Mouse (Mus musculus): ENCODE measurements around the gene Plcb3.

The Plcb3 gene

DNA sequence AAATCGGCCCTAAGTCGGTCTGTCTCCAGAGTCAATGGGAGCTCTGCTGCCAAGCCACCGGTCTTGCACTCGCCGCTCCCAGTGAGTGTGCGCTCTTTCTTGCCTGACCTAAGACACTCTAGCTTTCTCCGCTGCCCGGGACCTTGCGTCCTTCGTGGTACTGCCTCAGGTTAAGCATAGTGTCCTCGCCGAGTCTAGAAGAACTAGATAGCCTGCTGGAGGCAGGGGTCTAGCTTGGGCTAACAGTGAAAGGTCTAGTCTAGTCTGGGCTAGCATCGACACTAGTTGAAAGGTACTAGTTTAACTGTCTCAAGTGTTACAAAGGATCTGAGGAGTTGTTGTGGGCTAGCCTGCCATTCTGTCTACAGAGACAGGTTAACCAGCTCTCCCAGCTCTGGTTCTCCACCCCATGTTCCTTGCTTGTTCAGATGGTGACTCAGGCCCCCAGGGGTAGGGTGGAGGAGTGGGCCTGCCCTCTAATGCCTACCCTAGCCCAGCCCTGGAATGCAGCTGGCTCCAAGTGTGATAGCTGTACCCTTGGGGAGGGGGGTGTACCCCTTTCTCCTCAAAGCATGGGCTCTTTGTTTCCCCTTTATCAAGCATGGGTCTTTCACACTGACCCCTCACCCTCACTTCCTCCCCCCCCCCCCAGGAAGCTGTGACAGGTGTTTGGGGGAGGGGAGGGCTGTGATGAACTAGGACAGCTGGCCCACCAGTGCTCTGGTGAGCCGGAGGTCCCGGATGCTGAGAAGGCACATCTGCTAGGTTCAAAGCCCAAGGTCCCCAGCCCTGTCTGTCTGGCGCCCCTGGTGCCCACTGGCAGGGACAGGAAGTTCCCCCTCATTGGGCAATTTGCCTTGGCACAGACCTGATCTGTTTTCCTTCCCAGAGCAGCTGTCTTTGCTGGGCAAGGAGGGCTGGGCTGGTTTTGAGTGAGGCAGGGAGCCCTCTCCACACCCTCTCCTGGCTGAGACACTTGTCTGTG, at the start of gene Plcb3:
Gene Plcb3, minus strand, starts transcription at position 934 of the 985 bp plus-strand sequence.
- DNase-seq (ENCODE audit: low read depth, low spot score) = peak; percentile 62

DNA sequence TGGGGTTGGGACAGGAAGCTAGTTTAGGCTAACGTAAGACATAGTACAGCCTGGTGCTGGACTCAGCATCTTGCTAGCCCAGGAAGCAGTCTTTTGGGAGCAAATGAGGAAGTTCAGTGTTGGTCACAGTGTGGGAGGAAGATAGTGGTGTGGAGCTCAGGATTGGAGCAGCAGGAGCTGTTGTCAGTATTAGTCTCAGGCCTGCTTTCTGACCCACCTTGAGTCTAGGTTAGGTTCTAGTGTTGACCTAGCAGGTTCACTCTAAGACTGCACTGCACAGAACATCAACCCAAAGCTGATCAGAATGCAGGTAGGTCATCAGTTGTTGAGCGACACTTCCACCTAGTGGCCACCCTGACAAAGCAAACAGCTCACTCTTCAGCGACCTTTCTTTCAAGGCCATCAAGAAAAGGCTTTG, 44.0 kb upstream of the Plcb3 start:
- no peak for DNase-seq (ENCODE audit: low read depth, low spot score)

DNA sequence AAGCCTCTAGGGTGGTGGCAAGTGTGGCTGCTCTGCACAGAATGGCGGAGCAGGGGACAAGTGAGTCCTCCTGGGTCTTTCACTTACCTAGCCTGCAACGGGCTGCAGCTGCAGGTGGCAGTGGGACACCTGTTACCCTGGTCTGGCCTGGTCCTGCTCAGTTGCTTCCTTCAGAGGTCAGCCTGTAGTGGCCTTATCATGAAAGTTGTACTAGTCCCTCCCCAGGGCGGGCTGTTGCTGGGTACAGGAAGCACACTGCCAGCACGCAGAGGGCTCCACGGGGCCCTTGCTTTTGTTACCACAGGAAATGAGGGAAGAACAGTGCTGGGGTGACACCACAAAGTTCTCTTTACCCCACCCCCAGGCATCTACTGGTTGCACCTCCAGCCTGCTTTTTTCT, 42.9 kb upstream of the Plcb3 start, which contains the start of gene Fermt3:
Gene Fermt3, minus strand, starts transcription at position 279 of the 400 bp plus-strand sequence.
- no peak for DNase-seq (ENCODE audit: low read depth, low spot score)

DNA sequence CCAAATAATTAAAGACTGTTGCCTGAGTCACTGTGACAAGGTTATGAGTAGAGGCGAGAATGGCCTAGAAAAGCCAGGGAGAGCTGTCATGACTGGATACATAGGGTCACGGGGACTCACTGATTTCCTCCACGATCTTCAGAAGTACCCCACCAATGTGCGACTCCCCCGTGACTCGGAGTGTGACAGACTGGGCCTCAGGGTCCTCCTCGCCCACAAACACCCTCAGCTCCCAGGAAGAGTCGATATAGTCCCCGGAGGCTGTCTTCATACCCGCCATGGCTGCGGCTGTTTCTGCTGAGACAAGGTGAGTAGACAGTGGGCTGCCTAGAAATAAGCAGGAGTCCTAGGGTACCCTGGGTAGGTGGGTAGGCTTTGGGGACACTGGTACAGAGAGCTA, 42.3 kb upstream of the Plcb3 start:
- no peak for DNase-seq (ENCODE audit: low read depth, low spot score)

DNA sequence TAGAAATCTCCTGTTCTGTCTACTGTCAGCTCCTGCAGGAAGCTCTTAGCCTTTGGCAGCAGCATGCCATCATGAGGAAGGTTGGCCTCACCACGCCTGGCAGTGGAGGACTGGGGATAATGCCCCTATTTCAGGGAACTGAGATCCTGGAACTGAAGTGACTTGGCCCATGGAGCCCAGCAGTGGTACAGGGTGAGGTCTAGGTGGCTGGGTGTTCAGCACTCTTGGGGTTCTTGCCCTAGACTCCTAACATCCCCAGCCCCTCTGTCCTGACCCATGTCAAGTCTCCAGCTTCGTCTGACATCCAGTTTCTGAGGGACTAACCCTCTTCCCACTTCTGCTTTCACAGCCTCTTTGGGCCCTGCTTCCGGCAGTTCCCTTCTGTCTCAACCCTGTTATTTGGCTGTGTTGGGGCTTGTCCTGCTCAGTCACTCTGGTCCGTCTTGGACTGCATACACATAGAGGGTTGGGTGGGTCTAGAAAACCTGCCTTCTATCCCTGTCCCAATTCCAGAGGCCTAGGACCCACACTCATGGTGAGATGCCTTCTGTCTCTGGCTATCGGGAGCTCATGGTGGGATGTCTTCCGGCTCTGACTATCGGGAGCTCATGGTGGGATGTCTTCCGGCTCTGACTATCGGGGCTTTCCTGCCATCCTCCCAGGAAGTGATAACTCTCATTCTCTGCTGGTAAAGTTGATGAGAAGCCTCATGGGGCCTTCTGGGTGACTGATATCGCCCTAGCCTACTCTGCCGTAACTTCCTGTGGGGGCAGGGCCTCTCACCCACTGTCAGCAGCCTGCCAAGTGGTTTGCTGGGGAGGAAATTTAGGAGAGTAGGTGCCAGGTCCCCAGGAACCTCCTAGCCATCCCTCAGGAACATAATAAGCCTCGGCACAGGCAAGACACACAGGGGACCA, 41.5 kb upstream of the Plcb3 start:
- no peak for DNase-seq (ENCODE audit: low read depth, low spot score)

DNA sequence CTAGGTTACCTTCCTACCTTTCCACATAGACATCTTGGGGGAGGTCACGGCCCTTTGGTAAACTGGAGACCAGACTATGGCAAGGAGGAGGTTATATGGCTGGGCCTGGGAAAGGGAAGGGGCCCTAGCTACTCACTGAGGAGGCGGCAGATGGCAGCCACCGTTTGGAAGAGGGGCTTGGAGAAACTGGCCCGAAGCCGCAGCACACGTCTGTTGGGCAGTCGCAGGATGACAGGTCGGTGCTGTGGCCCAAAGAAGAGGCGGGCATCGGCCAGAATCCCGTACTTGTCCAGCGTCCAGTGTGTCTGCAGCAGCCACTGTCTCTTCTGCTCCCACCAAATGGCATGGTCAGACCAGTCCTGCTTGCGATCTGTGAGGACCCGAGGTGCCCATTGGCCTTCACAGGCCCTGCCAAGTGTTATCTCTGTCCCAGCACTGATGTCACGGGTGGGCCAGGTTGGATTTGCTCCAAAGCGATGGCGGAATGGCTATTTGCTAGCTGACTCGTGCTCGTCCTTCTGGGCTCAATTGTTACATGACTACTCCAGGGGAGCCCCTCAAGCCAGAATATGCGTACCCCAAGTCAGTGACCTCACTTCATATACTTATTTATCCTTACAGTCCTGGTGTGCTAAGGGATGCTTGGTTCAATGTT, 38.3 kb upstream of the Plcb3 start:
- DNase-seq (ENCODE audit: low read depth, low spot score) = no peak

DNA sequence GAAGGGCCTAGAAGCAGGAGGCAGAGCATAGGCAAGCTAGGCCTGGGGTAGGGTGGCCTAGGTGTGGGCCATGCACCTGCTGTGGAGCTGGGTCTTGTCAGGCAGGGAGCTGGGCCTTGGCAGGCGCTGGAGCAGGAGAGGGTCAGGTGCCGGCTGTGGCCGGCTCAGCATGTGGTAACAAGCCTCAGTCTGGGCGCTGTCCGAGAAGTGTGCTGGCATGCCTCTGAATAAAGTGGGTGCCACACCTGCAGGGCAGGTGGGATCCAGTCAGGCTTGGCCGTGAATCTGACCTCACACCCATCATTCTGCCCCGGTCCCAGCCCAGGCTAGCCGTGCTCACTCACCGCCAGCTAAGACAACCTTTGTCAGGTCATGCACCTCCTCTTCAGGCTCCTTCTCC, 37.7 kb upstream of the Plcb3 start:
- DNase-seq (ENCODE audit: low read depth, low spot score) = no peak

DNA sequence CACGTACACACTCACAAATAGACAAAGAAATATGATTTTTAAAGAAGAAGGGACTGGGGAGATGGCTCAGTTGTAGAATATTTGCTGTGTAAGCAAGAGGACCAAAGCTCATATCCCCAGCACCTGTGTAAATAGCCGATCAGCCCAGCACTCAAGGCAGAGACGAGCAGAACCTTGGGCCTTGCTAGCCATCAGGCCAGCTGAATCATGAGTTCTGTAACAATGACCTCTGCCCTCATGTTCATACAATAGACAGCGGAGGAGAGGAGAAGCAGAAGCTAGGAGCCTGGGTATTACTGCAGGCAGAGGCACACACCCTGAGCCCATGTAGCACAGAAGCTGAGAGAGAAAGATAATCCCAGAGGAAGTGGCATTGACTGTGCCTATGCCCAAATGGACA, 36.2 kb upstream of the Plcb3 start:
- DNase-seq (ENCODE audit: low read depth, low spot score) = no peak

DNA sequence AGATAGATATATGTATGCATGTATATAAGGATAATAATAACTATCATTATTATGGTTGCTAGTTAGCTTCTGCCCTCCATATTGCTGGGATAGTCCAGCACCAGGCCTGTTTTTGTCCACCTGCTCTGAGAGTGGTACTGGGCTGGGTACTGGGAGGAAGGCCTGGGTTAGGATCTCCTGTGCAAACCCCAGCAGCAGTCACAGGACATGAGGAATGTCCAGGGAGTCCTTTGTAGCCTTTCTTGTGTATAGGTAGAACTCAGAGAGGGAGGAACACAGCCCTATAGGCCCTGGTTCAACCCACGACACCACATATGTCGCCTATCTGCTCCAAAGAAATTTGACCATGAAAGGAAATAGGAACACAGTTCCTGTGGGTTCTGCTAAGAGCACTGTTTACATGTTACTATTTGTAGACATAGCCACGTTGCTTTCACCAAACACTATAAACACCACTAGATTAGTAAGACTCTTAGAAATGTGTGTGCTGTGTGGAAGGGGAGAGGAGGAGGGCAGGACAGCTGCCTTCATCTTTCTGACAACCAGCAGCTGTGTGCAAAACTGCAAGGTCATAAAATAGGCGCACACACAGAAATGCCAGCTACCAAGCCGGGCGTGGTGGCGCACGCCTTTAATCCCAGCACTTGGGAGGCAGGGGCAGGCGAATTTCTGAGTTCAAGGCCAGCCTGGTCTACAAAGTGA, 30.8 kb upstream of the Plcb3 start:
- no peak for DNase-seq (ENCODE audit: low read depth, low spot score)

DNA sequence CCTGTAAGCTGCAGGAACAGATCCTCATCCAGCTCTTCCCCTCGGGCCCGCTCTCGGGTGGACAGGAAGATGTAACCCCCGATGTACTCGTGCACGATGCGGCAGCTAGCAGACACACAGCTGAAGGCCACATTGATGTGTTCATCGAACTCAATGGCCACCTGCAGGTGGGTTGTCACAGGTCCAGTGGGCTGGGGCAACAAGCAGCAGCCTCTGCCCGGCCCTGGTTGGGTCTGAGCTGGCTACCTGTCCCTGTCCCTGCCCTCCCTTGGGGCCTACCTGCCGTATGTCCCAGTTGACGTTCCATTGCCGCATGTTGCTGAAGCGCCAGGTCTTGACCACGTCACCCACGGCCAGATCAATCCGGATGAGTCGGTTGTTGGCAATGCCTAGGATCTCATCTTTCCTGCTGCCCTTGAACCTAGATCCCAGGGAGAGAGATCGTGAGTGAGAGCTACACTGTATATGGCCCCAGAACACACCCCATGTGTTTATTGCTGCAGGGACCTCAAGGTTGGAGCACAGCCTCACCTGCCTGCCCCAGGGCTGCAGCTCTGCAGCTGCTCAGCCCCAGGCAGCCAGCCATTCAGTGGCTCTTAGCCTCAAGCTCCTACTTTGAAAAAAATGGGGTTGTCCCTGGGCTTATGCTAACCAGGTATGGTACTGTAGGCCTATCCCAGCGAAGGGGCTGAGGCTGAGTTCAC, 23.2 kb upstream of the Plcb3 start:
- no peak for DNase-seq (ENCODE audit: low read depth, low spot score)

DNA sequence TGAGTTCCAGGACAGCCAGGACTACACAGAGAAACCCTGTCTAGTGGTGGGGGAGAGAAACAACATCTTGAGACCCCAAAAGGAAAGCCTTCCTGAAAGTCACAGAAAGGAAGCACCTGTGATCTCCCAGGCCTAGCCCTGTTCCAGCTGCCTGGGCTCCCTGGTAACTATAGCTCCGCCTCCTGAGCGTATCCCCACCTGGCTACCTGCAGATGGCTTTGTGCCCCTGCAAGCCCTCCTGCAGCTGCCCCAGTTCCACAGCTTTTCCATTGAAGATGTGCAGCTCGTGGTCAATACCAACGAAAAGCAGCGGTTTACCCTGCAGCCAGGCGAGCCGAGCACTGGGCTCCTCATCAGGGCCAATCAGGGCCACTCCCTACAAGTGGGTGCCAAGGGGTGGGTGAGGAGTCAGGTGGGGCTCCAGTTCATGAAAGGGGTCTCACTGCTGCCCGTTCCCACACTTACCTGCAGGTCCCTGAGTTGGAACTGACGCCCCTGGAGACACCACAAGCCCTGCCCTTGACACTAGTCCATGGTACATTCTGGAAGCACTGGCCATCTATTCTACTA, 21.5 kb upstream of the Plcb3 start:
- no peak for DNase-seq (ENCODE audit: low read depth, low spot score)

DNA sequence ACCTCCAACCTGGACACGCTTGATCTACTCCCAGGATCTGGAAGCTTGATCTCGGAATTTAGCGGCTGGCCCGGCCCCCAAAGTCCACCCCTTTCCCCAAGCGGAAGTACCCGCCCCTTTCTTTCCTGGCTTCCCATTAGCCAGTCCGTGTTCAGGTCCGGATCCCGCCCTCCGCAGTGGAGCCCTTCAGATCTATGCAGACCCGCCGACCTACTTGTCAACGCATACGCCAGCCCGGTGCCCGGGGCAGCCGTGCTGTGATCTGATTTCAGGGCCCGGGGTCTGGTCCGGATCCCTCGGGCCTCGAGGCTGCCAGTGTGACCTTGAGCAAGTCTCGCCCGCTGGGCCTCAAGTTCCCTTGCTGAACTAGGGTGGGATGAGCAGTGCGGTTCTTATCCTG, 19.7 kb upstream of the Plcb3 start, which contains the start of the genes Nudt22 and Trpt1:
Gene Nudt22, minus strand, starts transcription at position 112 of the 400 bp plus-strand sequence.
Gene Trpt1, plus strand, starts transcription at position 126 of the 400 bp plus-strand sequence.
- DNase-seq (ENCODE audit: low read depth, low spot score) = no peak

DNA sequence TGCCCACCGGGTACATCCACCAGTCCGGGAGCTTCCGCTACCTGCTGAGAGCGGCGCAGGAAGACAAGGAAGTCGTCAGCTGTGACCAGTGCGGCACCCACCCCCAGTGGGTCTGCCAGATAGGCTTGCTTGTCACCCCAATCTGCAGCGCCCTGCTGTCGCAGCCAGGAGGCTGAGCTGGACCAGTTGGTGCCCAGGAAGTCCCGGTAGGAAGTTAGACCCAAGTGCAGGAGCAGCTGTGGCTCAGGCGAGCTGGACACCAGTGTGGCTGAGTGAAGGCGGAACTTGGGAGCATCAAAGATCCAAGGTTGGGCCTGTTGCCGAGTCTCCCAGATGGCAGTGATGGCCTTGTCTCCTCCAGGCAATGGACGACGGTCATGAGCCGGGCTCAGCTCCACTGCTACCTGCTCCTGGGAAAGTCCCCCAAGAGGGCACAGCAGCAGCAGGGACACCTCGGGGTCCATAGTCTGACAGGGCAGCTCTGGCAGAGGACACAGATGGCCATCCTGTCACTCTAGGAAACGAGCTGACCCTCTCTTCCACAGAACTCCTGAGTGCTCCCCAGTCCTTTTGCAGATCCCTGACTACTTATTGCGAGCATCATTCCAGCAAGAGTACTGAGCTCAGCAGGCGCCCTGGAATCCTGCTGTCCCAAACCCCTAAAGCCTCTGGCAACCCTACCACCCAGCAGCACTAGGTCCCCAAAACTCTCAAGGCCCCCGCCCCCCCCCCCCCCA, 19.2 kb upstream of the Plcb3 start:
- DNase-seq (ENCODE audit: low read depth, low spot score) = no peak

DNA sequence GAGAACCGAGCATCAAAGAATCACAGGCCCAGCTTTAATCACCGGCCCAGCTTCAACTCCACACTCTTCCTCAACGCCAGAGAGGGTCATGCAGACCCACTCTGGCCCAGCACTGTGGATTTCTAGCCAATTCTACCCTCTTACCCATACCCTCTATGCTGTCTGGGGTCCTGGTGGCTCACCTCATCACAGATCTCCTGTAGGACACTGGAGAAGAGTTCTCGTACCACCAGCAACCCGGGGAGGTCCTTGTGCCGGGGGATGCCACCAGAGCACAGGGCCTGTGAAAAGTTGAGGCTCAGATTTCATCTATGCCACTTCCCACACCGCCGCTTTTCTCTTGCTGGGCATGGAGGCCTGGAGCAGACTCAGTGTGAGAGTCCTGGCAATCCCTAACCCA, 18.2 kb upstream of the Plcb3 start:
- no peak for DNase-seq (ENCODE audit: low read depth, low spot score)

DNA sequence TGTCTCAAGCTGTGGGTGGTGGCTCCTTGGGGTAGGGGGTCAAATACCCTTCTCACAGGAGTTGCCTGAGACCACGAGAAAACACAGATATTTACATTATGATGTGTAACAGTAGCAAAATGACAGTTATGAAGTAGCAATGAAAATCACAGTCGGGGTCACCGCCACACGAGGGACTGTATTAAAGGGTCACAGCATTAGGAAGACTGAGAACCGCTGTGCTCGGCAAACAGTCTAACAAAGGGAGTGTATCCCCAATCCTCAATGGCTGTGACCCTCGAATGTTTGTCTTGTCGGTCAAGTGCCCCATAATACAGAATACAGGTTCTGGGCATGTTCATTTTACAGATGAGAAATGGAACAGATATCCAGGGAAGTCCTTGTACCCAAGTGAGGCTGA, 17.7 kb upstream of the Plcb3 start:
- no peak for DNase-seq (ENCODE audit: low read depth, low spot score)

DNA sequence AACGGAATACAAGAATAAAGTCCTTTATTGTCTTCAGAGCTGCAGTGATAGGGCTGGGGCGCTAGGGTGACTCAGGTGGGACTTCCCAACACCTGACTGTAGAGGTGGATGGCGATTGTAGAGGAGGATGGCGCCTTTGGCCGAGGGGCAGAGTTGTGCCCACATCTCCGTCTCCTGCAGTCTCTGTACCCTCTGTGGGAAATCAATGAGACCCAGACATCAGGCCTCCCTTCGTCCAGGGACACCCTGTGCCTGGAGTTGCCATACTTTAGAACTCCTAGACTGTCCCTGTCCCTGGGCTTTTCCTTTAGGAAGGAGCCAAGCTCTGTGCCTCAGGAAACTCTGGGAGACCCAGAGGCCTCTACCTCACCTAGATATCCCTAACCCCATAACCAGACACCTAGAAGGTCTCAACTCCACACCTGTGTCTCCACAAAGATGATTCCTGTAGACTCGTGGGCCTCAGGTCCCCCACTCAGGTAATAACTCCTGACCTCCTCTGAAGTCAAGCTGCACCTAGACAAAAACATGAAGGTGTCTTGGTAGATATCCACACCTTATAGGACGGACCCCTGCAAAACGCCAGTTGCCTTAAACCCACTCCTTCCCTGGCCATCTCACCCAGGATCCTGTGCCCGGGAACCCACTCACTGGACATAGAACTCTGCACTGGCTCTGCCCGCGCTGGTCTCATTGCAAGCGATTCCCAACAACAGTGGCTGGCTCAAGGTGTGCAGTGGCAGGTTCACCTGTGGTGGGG, 16.9 kb upstream of the Plcb3 start:
- DNase-seq (ENCODE audit: low read depth, low spot score) = no peak

DNA sequence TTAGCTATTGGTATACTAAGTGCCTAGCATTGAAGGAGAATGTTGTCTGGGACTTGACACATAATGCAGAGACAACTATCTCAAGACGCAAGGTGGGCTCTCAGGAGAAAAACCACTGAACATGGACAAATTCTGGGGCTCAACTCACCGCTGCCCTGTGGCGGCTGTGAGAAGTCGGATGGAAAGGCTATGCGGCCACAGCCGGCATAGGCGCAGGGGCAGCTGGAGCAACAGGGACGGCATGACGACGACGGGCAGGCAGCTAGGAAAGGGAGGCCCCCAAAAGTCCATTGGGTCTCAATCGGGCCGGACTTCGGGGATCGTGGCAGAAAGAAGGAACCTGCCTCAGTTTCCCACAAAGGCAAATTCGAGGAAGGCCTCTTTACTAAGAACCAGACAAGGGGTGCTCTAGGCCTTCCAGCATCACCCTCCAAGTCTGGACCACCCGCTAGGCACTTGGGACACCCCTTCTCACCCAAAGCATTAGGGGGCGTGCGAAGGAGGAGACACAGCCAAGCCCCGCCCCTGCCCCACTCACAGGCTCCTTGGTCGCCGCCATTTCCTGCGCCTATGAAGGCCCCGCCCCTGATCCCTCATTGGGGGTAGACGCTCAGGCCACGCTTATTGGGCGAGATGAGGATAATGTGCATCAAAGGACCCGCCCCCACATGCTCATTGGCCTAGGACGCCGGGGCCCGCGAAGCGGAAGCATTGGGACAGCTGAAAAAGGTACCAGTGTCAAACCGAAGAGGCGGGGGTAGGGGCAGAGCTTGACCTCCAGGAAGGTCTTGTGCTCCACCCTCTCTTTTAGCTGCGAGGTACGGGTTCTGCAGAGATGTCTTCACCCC, 16.0 kb upstream of the Plcb3 start, which contains the start of gene Dnajc4:
Gene Dnajc4, minus strand, starts transcription at position 562 of the 848 bp plus-strand sequence.
- peak; percentile 90 for DNase-seq (ENCODE audit: low read depth, low spot score)

All from brain, embryonic 18.5 days (tissue).